Mouse (Mus musculus) kidney, postnatal 14 days (tissue): Measurements from ENCODE around the gene Snx14.

Source experiments
- DNase-seq: peaks from one replicate; pipeline ENCODE4 v3.0.0; 2022; ENCODE audit warnings: mixed read lengths

The Snx14 gene

GRCm38 (mm10) chr9:88340819-88341218 lies 97.9 kb downstream of the Snx14 start:
- DNase-seq, result no peak

- no peak for DNase-seq
Observed at GRCm38 (mm10) chr9:88335839-88336238, 102.9 kb downstream of the Snx14 start.

GRCm38 (mm10) chr9:88332447-88332846 lies 106.3 kb downstream of the Snx14 start:
- DNase-seq, result no peak

DNA sequence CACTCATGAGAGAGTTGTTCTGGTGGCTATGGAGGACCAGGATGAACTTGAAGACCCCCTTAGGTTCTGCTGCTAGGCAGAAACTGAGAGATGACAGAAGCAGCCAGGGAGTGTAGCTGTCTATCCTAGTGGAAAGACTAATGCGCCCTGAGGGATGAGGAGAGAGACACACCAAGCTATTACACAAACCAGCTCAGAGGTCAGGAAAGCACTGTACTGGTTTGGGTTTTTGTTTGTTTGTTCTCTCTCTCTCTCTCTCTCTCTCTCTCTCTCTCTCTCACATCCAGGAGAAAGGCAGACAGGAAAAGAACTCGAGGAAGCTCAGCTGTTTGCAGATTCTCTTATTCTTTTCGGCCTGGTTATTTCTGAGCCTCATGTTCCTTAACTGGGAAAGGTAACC lies 108.4 kb downstream of the Snx14 start:
- no peak for DNase-seq

- no peak for DNase-seq
Observed at GRCm38 (mm10) chr9:88329166-88329748, 109.5 kb downstream of the Snx14 start.

- peak; percentile 17 for DNase-seq
Observed at GRCm38 (mm10) chr9:88328666-88329065, 110.1 kb downstream of the Snx14 start.

DNA sequence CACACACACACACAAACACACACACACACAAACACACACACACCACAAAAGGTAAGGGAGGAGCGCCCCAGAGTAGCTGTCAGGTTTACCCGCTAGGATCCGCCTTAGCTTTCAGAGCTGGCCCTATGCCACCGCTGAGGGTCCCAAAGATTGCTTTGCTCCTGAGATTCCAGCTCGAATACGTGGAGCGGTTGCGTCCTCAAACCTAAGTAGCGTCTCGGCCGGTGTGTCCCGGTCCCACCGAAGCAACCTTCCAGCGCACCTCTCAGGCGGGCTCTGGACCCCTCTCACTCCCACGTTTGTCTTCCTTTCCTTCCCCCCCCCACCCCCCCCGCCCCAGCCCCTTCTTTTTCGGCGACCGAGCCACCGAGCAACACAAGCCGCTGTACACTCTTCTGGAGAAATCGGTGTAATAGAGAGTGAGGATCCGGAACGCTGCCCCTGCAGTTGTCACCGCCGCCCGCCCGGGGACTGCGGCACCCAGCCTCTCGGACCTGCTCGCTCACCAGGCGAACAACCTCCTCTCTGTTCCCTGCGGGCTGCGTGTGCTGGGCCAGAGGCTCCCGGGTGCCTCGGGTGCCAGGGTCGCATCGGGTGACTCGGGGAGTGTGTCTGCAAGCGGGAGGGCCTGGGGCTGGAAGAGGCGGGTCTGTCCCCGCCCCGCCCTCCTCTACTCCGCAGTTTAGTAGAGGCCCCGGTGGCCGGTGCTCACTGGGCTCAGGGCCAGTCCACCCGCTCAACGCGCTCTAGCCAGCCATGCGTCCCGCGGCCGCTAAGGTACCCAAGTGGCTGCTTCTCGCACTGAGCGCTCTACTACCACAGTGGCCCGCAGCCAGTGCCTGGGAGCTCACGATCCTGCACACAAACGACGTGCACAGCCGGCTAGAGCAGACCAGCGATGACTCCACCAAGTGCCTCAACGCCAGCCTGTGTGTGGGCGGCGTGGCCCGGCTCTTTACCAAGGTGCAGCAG lies 111.5 kb downstream of the Snx14 start, which contains the start of gene Nt5e:
Gene Nt5e (plus strand): TSS at position 268 of the 972 bp plus-strand sequence.
- peak; percentile 88 for DNase-seq
